Mouse (Mus musculus) adipose tissue, adult 10 weeks (tissue): Measurements from ENCODE around the gene Crtc3. TPM values are rescaled to one million over a fixed set of nuclear protein-coding genes. Genes with fewer than 3 reads are reported as not detected.

Experiments used
- polyA plus RNA-seq: library from polyadenylated mRNA; stranded (reverse); fragments of 350-450 nt; fragmentation: Illumina TruSeq; extraction: RNeasy Lipid Tissue Mini Kit (QIAGEN cat#74804); gene quantifications from one replicate; pipeline ENCODE4 v1.2.3, GENCODE M21; 2014; ENCODE audit warnings: low read depth, low replicate concordance

Gene Crtc3
- polyA plus RNA-seq, result 10.4 TPM

DNA sequence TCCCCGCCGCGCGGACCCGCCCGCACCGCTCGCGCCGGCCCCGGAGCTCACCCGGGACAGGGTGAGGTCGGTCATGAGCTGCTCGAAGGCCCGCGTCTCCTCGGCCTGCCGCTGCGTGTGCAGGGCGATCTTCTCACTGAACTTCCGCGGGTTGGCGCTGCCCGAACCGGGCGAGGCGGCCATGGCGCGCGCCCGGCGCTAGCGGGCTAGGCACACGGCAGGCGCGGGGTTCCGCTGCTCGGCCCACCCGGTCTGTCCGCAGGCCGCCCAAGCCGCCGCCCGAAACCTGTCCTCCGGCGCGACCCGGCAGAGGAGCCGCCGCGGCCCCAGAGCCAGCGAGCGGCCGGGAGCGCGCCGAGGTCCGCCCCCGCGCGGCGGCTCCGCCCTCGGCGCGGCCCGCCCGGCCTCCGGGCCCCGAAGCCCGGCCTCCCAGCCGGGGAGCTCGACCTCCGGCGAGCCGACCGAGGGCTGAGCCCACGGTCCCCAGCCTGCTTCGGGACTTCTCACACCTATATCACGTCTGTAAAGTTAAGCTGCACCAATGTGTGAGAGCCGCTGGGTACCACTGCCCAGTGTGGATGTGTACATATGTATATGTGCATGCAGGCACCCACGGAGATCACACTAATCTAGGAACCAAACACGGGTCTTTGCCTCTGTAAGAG is at the start of gene Crtc3:
Gene Crtc3, minus strand, starts transcription at position 322 of the 665 bp plus-strand sequence.

Other genes starting within 250 kb of the Crtc3 start
- gene Blm, start 153.8 kb downstream of the Crtc3 start, polyA plus RNA-seq, result 3.3 TPM
- gene Iqgap1, start 137.1 kb upstream of the Crtc3 start, polyA plus RNA-seq, result 43.2 TPM
- 5.9 TPM for gene Zscan2, start 172.0 kb upstream of the Crtc3 start, polyA plus RNA-seq
- gene Wdr73, start 212.4 kb upstream of the Crtc3 start, polyA plus RNA-seq, result 15.5 TPM
- gene Nmb, start 216.2 kb upstream of the Crtc3 start, polyA plus RNA-seq, result 16.1 TPM